Mouse (Mus musculus): ENCODE results near the gene Eci3. TPM values are rescaled to one million over a fixed set of nuclear protein-coding genes. Genes with fewer than 3 reads are reported as not detected.

Gene Eci3
- polyA plus RNA-seq (2014; fragmentation: Illumina TruSeq; extraction: RNeasy Lipid Tissue Mini Kit (QIAGEN cat#74804); ENCODE audit: low read depth, low replicate concordance), result 282 TPM

DNA sequence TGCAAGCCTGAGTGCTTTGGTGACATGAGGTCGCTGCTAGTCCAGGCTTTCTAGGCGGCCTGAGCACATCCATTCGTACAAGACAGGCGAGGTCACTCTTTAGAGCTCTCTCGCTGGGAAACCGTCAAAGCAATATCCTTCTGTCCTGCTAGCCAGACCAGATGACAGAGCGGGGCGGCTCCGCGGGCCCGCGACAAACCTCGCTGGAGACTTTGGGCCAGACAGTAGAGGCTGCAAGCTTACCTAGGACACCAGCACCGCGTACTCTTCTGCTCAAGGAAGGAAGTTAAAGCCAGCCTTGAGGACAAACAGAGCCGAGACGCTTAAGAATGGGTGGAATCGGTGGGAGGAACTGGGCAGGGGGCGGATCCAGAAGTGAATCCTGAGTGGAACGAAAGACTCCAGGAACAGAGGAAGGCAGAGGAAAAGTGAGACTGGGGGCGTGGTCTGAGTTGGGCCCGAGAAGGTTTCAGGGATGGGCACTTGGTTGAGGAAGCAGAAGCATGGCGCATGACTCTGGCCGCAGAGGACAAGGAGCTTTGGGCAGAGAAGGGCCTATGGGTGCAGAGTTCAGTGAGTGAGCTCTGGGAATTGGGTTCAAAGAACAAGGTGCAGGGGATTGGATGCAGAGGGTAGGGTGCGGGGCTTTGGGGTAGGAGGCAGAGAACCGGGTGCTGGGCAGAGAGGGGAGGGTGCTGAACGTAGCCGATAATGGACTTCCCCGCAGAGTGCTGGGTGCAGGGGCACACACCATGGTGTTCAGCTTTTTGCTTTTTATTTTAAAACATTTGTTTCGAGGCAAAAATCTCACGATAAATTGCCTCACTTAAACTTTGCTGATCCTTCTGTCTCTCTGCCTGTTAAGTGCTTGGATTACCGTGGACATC is at the start of gene Eci3:
Gene Eci3 (minus strand): TSS at position 300 of the 887 bp plus-strand sequence.

DNA sequence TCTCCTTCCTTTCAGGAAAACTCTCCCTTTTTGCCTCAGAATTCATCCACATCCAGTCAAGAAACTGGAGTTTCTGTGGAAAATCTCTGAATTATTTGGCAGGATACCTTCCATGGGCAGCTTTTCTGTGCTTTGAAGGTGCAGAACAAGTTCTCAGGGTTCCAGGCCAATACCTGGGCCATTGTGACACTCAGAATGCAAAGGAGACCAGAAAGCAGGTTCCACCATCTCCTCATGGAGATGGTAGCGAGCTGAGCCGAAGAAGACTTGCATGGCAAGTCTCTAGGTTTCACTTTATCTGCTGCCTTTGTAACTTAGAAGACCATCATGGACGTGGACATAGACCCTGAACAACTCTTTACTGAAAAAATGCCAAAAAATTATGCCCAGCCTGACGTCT is 39.4 kb downstream of the Eci3 start, which contains the start of the genes Fam217a and 4933417A18Rik:
Gene Fam217a (minus strand): TSS at position 101 of the 400 bp plus-strand sequence.
Gene 4933417A18Rik (plus strand): TSS at position 200 of the 400 bp plus-strand sequence.

Other genes starting within 250 kb of the Eci3 start
- not detected for gene Fam50b, start 229.0 kb downstream of the Eci3 start, polyA plus RNA-seq (2014; fragmentation: Illumina TruSeq; extraction: RNeasy Lipid Tissue Mini Kit (QIAGEN cat#74804); ENCODE audit: low read depth, low replicate concordance)
- gene Prpf4b, start 88.5 kb downstream of the Eci3 start, polyA plus RNA-seq (2014; fragmentation: Illumina TruSeq; extraction: RNeasy Lipid Tissue Mini Kit (QIAGEN cat#74804); ENCODE audit: low read depth, low replicate concordance), result 88.9 TPM
- 12.0 TPM for gene Fam217a, start 39.5 kb downstream of the Eci3 start, polyA plus RNA-seq (2014; fragmentation: Illumina TruSeq; extraction: RNeasy Lipid Tissue Mini Kit (QIAGEN cat#74804); ENCODE audit: low read depth, low replicate concordance)
- not detected for gene 4933417A18Rik, start 39.4 kb downstream of the Eci3 start, polyA plus RNA-seq (2014; fragmentation: Illumina TruSeq; extraction: RNeasy Lipid Tissue Mini Kit (QIAGEN cat#74804); ENCODE audit: low read depth, low replicate concordance)
- 131 TPM for gene Eci2, start 63.3 kb upstream of the Eci3 start, polyA plus RNA-seq (2014; fragmentation: Illumina TruSeq; extraction: RNeasy Lipid Tissue Mini Kit (QIAGEN cat#74804); ENCODE audit: low read depth, low replicate concordance)